Mouse (Mus musculus) MN1 (cell line): ENCODE measurements at regions not wholly inside any gene's neighbourhood (a gene's known extent, or its start where the extent isn't known, plus 50 kb on each side); places are given as distances from the start of the nearest gene placed in this dataset.

Experiments
- DNase-seq: peaks from one replicate; pipeline ENCODE4 v3.0.0-alpha.2; 2016; ENCODE audit warnings: low spot score

DNA sequence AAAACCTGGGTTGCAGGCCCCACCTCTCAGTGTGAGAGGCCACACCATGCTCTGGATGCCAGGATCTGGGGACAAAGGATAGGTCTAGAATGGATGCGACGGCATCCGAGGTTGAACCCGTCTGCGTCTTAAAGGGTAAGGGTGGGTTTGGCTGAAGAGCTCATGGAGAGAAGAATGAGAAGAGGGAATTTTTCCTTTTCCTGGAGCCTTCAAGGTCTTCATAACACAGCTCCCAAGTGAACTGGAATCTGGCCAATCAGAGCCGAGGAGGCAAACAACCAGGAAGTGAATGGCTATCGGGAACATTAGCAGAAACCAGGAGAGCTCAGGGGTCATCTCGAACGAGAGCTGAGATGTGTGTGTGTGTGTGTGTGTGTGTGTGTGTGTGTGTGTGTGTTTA is 320.1 kb downstream of the Med13l start:
- peak; percentile 68 for DNase-seq

DNA sequence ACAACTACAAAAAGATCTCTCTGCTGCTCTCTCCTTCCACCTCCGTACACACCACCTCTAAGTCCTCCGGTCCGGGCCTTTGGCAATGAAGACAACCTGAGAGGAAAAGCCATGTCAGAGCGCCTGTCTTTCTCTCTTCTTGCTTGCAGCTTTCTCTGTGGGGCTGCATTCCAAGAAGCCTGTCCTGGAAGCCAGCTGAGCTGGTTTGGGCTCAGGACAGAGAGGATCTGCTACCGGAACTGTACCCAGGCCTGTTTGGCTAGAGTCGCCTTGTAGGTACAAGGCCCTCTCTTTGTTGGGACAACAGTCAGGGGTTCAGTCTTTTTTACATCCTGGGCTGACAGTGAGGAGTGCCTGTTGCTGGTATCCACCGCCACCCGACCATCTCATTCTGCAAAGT is 321.4 kb downstream of the Med13l start:
- DNase-seq: no peak

DNA sequence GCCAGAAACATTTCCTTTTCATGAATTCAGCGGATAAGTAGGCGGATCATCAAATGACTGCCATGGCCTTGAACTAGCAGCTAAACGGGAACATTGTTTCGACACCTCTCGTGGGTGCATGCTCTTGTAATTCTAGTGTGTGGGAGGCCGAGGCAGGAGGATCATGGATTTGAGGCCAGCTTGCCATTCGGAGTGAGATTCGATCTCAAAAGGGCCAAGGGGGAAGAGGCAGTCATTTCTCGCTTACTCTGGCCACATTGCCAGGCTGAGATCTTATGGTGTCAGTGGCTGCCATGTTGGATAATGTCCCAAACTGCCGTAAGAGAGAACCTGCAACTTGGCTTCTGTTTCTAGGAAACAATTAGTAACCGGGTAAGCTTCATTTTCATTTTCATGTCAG is 327.7 kb downstream of the Med13l start:
- no peak for DNase-seq

DNA sequence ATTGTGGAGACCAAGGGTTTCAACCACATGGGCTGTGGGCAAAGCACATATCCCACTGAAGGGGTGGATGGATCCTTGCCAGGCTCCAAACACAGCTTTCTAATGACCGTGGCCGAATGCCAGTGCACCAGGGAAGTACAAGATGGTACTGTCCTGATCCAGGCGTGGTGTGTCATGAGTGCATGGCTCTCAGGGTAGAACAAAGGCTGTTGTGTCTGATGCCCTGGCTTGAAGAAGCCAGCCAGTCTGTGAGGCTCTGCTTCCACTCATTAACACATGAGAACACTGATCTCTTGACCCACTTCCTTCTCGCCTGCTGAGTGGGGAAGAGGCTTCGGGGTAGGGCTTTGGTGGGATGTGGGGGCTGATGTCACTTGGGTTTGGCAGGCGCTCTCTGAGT is 330.7 kb downstream of the Med13l start:
- DNase-seq: peak; percentile 55

DNA sequence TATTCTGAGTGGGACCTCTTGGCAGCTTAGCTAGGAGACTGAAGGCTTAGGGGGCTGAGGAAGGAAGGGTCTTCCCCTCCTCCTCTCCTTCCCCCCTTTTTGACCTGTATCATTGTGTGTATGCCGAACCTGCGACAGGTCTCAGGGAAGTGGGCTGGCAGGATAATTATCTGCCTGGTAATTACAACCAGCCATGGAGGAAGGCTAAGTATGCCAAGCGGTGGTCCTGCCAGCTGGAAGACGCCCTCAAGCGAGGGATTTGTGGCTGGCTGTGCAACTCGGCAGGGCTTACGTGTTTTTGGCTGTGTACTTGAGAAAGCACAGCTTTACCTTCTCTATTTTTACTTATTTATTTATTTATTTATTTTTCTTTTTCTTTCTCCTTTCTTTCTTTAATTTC is 347.7 kb downstream of the Med13l start:
- no peak for DNase-seq

DNA sequence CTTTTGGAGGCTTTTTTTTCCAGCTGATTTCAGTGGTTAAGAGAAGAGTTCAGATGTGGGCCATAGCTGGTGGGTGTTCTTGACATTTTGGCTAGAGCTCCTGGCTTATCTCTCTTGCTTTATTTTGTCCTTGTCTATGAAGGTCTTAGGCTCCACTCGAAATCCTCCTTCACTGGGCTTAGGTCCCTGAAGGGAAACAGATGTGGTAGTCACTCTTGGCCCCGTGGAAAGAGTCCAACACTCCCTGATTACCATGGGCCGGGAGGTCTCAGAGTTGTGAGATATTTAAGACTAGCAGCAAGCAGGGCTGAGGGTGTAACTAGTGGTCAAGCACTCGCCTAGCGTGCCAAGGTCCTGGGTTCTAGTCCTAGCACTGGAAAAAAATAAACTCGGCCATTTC is 349.3 kb downstream of the Med13l start:
- DNase-seq: no peak

- no peak for DNase-seq
Observed at GRCm38 (mm10) chr5:118914191-118914750, 353.8 kb downstream of the Med13l start.

DNA sequence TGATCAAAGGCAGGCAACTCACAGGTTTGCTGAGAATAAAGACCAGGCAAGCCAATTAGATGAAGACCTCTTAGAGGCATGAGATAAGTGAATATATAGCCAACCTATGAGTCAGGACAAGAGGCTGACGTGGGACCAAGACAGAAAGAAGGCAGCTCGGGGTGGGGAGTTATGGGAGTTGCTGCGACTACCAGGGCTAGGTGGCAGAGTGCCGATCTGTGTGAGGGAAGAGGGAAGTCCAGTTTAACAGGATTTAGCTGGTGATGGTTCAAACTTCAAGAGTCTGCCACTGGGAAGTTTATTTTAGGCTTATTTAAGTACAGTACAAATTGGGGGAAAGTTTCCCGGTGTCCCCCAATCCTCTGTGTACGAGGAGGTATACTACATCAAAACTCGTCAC is 362.9 kb downstream of the Med13l start:
- DNase-seq: no peak

- no peak for DNase-seq
Observed at GRCm38 (mm10) chr5:118929037-118929436, 368.6 kb downstream of the Med13l start.

DNA sequence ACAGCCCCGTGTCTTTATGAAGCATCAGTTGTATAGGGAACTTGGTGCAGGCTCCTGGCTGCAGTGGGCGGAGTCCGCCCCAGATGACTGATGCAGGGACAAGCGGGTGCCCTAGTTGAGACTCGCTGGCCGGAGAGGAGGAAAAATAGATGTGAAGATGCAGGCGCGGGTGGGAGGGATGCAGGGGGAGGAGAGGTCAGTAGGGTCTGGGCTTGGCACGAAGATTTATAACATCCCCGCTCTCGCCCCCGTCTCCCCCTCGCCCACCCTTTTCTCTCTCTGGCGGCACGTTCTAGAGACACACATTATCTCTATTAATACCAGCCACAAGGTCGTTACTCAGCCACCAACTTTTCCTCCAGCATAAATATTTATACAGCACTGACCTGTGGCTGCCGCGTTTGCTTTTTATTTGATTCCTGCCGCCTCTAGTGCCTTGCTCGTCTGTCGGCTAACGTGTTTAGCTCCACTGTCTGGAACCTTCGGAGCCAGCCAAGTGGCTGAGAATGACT is 369.6 kb downstream of the Med13l start:
- DNase-seq: peak; percentile 32

- no peak for DNase-seq
Observed at GRCm38 (mm10) chr5:118939336-118940039, 379.0 kb downstream of the Med13l start.

DNA sequence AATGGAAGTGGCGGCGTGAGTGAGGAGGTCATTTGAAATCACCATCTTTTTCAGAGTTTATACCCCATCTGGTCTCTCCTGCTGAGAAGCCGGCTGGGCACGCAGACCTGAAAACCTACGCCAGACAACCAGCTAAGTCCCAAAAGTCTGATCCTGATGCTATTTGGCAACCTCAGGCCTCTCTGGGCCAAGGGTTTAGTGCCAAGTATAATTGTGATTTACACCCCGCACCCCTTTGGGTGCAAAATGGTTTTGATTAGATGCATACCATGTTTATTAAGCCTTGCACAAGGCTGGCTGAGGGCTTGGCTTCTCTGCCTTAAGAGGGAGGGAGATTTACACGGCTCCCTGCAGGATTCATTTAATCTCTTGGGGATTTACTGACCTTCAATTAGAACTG is 383.8 kb downstream of the Med13l start:
- no peak for DNase-seq

- DNase-seq: peak; percentile 51
Observed at GRCm38 (mm10) chr5:118946090-118946489, 385.6 kb downstream of the Med13l start.

- no peak for DNase-seq
Observed at GRCm38 (mm10) chr5:118946994-118947393, 386.5 kb downstream of the Med13l start.

GRCm38 (mm10) chr5:118948119-118948786 is 387.8 kb downstream of the Med13l start:
- no peak for DNase-seq

- no peak for DNase-seq
Observed at GRCm38 (mm10) chr5:118951067-118951466, 390.6 kb downstream of the Med13l start.

DNA sequence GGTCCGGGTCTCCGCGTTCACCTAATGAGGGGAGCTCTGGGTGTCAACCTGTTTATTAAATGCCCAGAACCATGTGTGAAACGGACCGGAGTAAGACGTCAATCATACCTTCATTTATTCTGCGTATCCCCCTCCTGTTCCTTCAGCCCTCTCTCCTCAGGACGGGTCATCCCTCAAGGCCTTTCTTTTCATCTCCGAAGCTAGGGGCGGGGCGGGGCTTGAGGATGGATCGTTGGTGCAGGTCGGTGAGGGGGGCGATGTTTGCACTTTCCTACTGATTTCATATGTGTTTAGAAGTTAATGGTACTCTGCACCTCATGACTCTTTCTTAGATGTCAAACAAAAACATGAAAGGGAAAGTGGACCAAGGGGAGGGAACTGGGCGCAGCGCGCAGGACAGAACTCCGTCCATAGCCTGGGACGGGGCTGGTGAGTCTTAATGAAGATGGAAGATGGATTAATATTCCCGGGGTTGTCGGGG is 400.1 kb downstream of the Med13l start:
- DNase-seq: no peak

GRCm38 (mm10) chr5:118961091-118961490 is 400.6 kb downstream of the Med13l start:
- DNase-seq: no peak

- no peak for DNase-seq
Observed at GRCm38 (mm10) chr5:118962152-118962551, 401.7 kb downstream of the Med13l start.

GRCm38 (mm10) chr5:118963001-118963400 is 402.5 kb downstream of the Med13l start:
- no peak for DNase-seq

- no peak for DNase-seq
Observed at GRCm38 (mm10) chr5:118966901-118967300, 406.4 kb downstream of the Med13l start.

GRCm38 (mm10) chr5:118967718-118968117 is 407.2 kb downstream of the Med13l start:
- DNase-seq: no peak

DNA sequence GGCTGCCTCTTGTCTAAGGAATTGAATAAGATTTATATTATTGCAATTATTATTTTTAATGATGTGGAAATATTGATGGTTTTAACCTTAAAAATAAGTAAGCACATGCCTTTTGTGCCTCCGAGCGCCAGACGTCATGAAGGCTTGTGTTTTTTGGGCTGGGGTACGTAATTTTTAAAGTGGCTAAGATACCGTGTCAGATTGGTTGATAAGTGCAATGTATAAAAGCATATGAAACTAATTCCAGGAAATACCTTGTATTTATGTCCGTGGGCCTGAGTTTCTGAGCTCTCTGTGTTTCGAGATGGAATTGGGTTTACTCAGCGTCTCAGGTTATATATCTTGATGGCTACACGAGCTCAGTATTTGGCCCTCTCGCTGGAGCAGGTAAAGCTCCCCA is 414.7 kb downstream of the Med13l start:
- no peak for DNase-seq
